Mouse (Mus musculus) testis, adult 2 months (tissue): ENCODE measurements at regions not wholly inside any gene's neighbourhood (a gene's known extent, or its start where the extent isn't known, plus 50 kb on each side); places are given as distances from the start of the nearest gene placed in this dataset.

Experiments used
- H3K27ac ChIP-seq: fragments of 200-500 bp; 2 replicates; pipeline ENCODE4 v1.5.1; 2012; ENCODE audit warnings: low read depth, low read length; ENCODE audit not compliant: control insufficient read depth, insufficient read depth
- H3K27me3 ChIP-seq: fragments of 200-500 bp; 2 replicates; pipeline ENCODE4 v1.6.1; 2012; ENCODE audit warnings: mild to moderate bottlenecking, low read length, moderate library complexity; ENCODE audit not compliant: control insufficient read depth, insufficient read depth
- H3K36me3 ChIP-seq: fragments of 200-500 bp; 2 replicates; pipeline ENCODE4 v1.6.1; 2012; ENCODE audit warnings: mild to moderate bottlenecking, low read length; ENCODE audit not compliant: control insufficient read depth, insufficient read depth
- H3K4me1 ChIP-seq: fragments of 200-500 bp; 2 replicates; pipeline ENCODE4 v1.6.1; 2012; ENCODE audit warnings: low read length; ENCODE audit not compliant: control insufficient read depth, insufficient read depth
- H3K4me3 ChIP-seq: fragments of 200-500 bp; 2 replicates; pipeline ENCODE4 v1.5.1; 2012; ENCODE audit warnings: low read depth, mild to moderate bottlenecking, low read length, moderate library complexity, mixed read lengths; ENCODE audit not compliant: control insufficient read depth
- CTCF ChIP-seq: fragments of 200-500 bp; IDR thresholded peaks from 2 replicates; pipeline ENCODE4 v1.5.1; 2012; ENCODE audit warnings: low read depth, mild to moderate bottlenecking, inconsistent platforms, low read length, moderate library complexity; ENCODE audit not compliant: control insufficient read depth, insufficient read depth, insufficient replicate concordance
- POLR2A ChIP-seq: fragments of 200-500 bp; IDR thresholded peaks from 2 replicates; pipeline ENCODE4 v1.6.1; 2012; ENCODE audit warnings: low read depth, mild to moderate bottlenecking, inconsistent platforms, low read length, moderate library complexity; ENCODE audit not compliant: control insufficient read depth

DNA sequence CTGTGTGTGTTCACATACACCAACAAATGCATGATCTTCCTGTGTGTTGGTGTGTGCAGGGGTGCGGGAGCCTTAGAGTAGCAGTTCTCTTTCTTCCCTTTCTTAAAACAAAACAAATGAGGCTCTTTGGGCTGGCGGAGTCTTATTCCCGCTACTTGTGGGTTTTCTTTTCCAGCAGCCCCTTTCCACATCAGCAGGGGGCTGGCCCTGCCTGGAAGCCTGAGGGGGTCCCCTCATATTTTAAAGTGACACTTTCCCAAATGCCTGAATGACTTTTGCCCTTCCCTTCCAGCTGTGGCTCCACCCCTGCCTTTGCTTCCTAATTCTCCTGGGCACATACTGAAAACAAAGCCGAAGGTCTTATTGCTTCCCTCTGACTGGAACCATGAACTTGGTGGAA is 498.3 kb upstream of the Mki67 start:
- Histone ChIP-seq H3K4me3 (no peak overlapping the region), H3K36me3 (no peaks in the 10 kb centered on the region), H3K27me3 (no peaks in the 10 kb centered on the region), H3K4me1 (no peaks in the 10 kb centered on the region), H3K27ac (no peak overlapping the region)
- no peak for TF ChIP-seq POLR2A
- TF ChIP-seq CTCF: no peak

GRCm38 (mm10) chr7:136216734-136217133 is 500.6 kb upstream of the Mki67 start:
- Histone ChIP-seq H3K27ac (no peak overlapping the region), H3K4me1 (no peaks in the 10 kb centered on the region)

GRCm38 (mm10) chr7:136219564-136220244 is 503.5 kb upstream of the Mki67 start:
- no peak overlapping the region for H3K4me3 ChIP-seq
- H3K27ac ChIP-seq: no peak overlapping the region
- TF ChIP-seq POLR2A: no peak
- TF ChIP-seq CTCF: no peak
- H3K36me3 ChIP-seq: no peaks in the 10 kb centered on the region
- no peaks in the 10 kb centered on the region for H3K4me1 ChIP-seq
- H3K27me3 ChIP-seq: no peaks in the 10 kb centered on the region

More at GRCm38 (mm10) chr7:136216734-136217133, 500.6 kb upstream of the Mki67 start:
- no peaks in the 10 kb centered on the region for H3K27me3 ChIP-seq
- TF ChIP-seq CTCF (no peak), POLR2A (no peak)
- no peaks in the 10 kb centered on the region for H3K36me3 ChIP-seq
- H3K4me3 ChIP-seq: no peak overlapping the region

DNA sequence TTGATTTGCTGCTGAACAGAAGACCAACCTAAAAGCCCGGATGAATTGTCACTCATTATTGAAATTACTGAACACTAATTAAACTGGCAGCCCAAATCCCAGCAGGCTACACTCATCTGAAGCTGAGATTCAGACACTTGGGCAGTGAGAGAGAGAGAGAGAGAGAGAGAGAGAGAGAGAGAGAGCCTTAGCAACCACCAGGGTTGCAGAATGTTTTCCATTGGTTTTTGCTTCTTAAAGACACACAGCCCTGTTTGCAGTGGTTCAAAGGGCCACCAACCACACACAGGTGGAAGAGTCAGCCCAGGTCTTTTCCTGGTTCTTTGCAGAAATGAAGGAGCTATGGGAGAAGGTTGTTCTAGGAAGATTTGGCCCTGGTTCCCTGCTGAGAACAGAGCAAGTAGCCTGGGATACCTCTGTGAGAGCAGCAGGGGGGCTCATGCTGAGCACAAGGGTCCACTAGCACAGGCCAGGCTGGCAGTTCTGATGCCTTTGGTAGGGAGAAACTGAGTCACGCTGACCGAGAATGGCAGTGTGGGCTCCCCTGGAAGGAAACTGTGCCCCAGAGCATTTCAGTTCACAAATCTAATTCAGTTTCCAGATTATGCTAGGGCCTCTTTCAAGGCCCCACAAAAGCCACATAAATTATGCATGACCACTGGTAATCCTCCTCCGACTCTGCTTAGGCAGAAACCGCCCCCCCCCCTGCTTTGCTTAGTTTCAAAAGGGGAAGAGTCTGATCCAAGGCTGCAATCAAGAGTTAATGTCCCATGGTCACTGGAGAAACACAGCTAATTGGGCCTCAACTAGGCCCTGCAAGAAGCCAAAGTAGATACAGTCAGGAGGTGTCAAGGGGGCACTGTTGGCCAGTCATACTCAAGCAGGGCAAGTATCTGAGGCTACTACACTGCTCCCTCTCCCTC is 504.3 kb upstream of the Mki67 start:
- TF ChIP-seq POLR2A: no peak
- TF ChIP-seq CTCF: no peak
- Histone ChIP-seq H3K27me3 (no peaks in the 10 kb centered on the region), H3K27ac (no peak overlapping the region), H3K4me1 (no peaks in the 10 kb centered on the region; the same call in 1 of the 2 replicates), H3K36me3 (no peaks in the 10 kb centered on the region), H3K4me3 (no peak overlapping the region)

GRCm38 (mm10) chr7:136221620-136222019 is 505.5 kb upstream of the Mki67 start:
- H3K27me3 ChIP-seq: no peaks in the 10 kb centered on the region
- TF ChIP-seq CTCF (no peak), POLR2A (no peak)
- no peaks in the 10 kb centered on the region for H3K36me3 ChIP-seq
- no peak overlapping the region for H3K27ac ChIP-seq
- no peak overlapping the region for H3K4me3 ChIP-seq
- no peaks in the 10 kb centered on the region; the same call in none of the 2 replicates for H3K4me1 ChIP-seq

- no peaks in the 10 kb centered on the region for H3K36me3 ChIP-seq
- no peaks in the 10 kb centered on the region for H3K27me3 ChIP-seq
- H3K4me1 ChIP-seq: no peaks in the 10 kb centered on the region; the same call in none of the 2 replicates
- TF ChIP-seq CTCF (no peak), POLR2A (no peak)
- no peak overlapping the region for H3K4me3 ChIP-seq
- H3K27ac ChIP-seq: no peak overlapping the region
Observed at GRCm38 (mm10) chr7:136226031-136226430, 509.9 kb upstream of the Mki67 start.

- TF ChIP-seq CTCF (no peak), POLR2A (no peak)
- H3K4me3 ChIP-seq: no peak overlapping the region
- no peaks in the 10 kb centered on the region for H3K27me3 ChIP-seq
- H3K4me1 ChIP-seq: no peaks in the 10 kb centered on the region; the same call in none of the 2 replicates
- H3K36me3 ChIP-seq: no peaks in the 10 kb centered on the region
- H3K27ac ChIP-seq: no peak overlapping the region
Observed at GRCm38 (mm10) chr7:136228331-136228730, 512.2 kb upstream of the Mki67 start.
